Mouse (Mus musculus) gastrocnemius, postnatal 25 days (tissue): Measurements from ENCODE around the gene Edem3. TPM values are rescaled to one million over a fixed set of nuclear protein-coding genes. Genes with fewer than 3 reads are reported as not detected.

ENCODE experiments used
- DNase-seq: peaks from one replicate; pipeline ENCODE4 v3.0.0; 2022
- long read RNA-seq, 2 experiments: library from polyadenylated mRNA; stranded (forward); transcript quantifications; one replicate each; pipeline ENCODE4 v2.0.0; 2021
- total RNA-seq, 2 experiments: library from RNA; stranded (reverse); gene quantifications; 1 replicate in 1 of 2; 2 replicates in 1 of 2; pipeline ENCODE4 v1.2.3; 2021

The Edem3 gene
- 10 to 100 TPM; 19.7 to 21.1 TPM for total RNA-seq
- long read RNA-seq, experiment 1, full-length matches to known transcripts: 1 of 3 reads
- long read RNA-seq, experiment 1, partial matches to known transcripts: 0 of 3 reads
- long read RNA-seq, experiment 1, other reads (novel, unspliced or antisense): 2 of 3 reads
- long read RNA-seq, experiment 2, full-length matches to known transcripts: 3 of 6 reads
- long read RNA-seq, experiment 2, partial matches to known transcripts: 0 of 6 reads
- long read RNA-seq, experiment 2, other reads (novel, unspliced or antisense): 3 of 6 reads

- DNase-seq: peak; percentile 99
These were observed at the start of gene Edem3 for GRCm38 (mm10) chr1:151754881-151755659. Gene Edem3, plus strand, starts transcription at chr1:151755371.

GRCm38 (mm10) chr1:151705723-151706396 is 49.3 kb upstream of the Edem3 start:
- peak; percentile 51 for DNase-seq

- no peak for DNase-seq
These were observed 48.8 kb upstream of the Edem3 start for GRCm38 (mm10) chr1:151706397-151706752.

- DNase-seq: no peak
These were observed 46.0 kb upstream of the Edem3 start for GRCm38 (mm10) chr1:151708966-151709733.

- DNase-seq: no peak
These were observed 45.5 kb upstream of the Edem3 start for GRCm38 (mm10) chr1:151709734-151710022.

GRCm38 (mm10) chr1:151710424-151711055 is 44.6 kb upstream of the Edem3 start:
- DNase-seq: no peak

GRCm38 (mm10) chr1:151711062-151711461 is 44.1 kb upstream of the Edem3 start:
- no peak for DNase-seq

- DNase-seq: no peak
These were observed 42.5 kb upstream of the Edem3 start for GRCm38 (mm10) chr1:151712664-151713063.

- DNase-seq: no peak
These were observed 41.5 kb upstream of the Edem3 start for GRCm38 (mm10) chr1:151713622-151714021.

- DNase-seq: no peak
These were observed 39.0 kb upstream of the Edem3 start for GRCm38 (mm10) chr1:151716024-151716710.

- no peak for DNase-seq
These were observed 37.5 kb upstream of the Edem3 start for GRCm38 (mm10) chr1:151717624-151718023.

GRCm38 (mm10) chr1:151718575-151718974 is 36.6 kb upstream of the Edem3 start:
- no peak for DNase-seq

GRCm38 (mm10) chr1:151719911-151720310 is 35.3 kb upstream of the Edem3 start:
- no peak for DNase-seq

- no peak for DNase-seq
These were observed 34.6 kb upstream of the Edem3 start for GRCm38 (mm10) chr1:151720566-151720965.

GRCm38 (mm10) chr1:151721357-151721983 is 33.7 kb upstream of the Edem3 start:
- DNase-seq: no peak

GRCm38 (mm10) chr1:151723771-151724170 is 31.4 kb upstream of the Edem3 start:
- no peak for DNase-seq

GRCm38 (mm10) chr1:151725590-151725989 is 29.6 kb upstream of the Edem3 start:
- no peak for DNase-seq

- DNase-seq: no peak
These were observed 28.8 kb upstream of the Edem3 start for GRCm38 (mm10) chr1:151726358-151726757.

- no peak for DNase-seq
These were observed 27.0 kb upstream of the Edem3 start for GRCm38 (mm10) chr1:151728141-151728540.

- DNase-seq: no peak
These were observed 18.0 kb upstream of the Edem3 start for GRCm38 (mm10) chr1:151737146-151737545.

GRCm38 (mm10) chr1:151741199-151741621 is 14.0 kb upstream of the Edem3 start:
- no peak for DNase-seq
